Mouse (Mus musculus): ENCODE results near the gene Olfr1284. TPM values are rescaled to one million over a fixed set of nuclear protein-coding genes. Genes with fewer than 3 reads are reported as not detected.
"Not testable (repeated sequence)": the region's sequence is repeated elsewhere in the genome, so short reads cannot be mapped to it uniquely, and the experiment has no call there.

Olfr1284 gene
- total RNA-seq (2021): not detected
- long read RNA-seq, experiment 1: 0 reads
- long read RNA-seq, experiment 2: 0 reads

- no peak for DNase-seq
These were observed at the start of gene Olfr1284 for GRCm38 (mm10) chr2:111375222-111375621. Olfr1284 (plus strand) TSS chr2:111375522.

- no peak for DNase-seq
These were observed 49.1 kb upstream of the Olfr1284 start, which contains the start of gene Olfr1281 for GRCm38 (mm10) chr2:111326220-111326619. Olfr1281 (plus strand) TSS chr2:111326520.

GRCm38 (mm10) chr2:111333721-111334120 lies 41.6 kb upstream of the Olfr1284 start:
- not testable (repeated sequence) for DNase-seq

GRCm38 (mm10) chr2:111335976-111336375 lies 39.3 kb upstream of the Olfr1284 start, which contains the start of gene Olfr1282:
Olfr1282 (minus strand) TSS chr2:111336076.
- DNase-seq: no peak

GRCm38 (mm10) chr2:111366490-111366889 lies 8.8 kb upstream of the Olfr1284 start, which contains the start of gene Olfr1283:
Olfr1283 (plus strand) TSS chr2:111366790.
- no peak for DNase-seq

- no peak for DNase-seq
These were observed 47.6 kb downstream of the Olfr1284 start, which contains the start of gene Olfr1286 for GRCm38 (mm10) chr2:111422931-111423330. Olfr1286 (minus strand) TSS chr2:111423115.

Other genes starting within 250 kb of the Olfr1284 start
- not detected for gene Gm15130, start 222.6 kb upstream of the Olfr1284 start, total RNA-seq (2021)
- not detected for gene 4930430A15Rik, start 145.9 kb upstream of the Olfr1284 start, total RNA-seq (2021)
- not detected for gene Olfr1275, start 140.2 kb upstream of the Olfr1284 start, total RNA-seq (2021)
- gene Olfr1276, start 121.0 kb upstream of the Olfr1284 start, total RNA-seq (2021): not detected
- not detected for gene Olfr1277, start 101.4 kb upstream of the Olfr1284 start, total RNA-seq (2021)
- not detected for gene Olfr1278, start 85.4 kb upstream of the Olfr1284 start, total RNA-seq (2021)
- not detected for gene Olfr1279, start 74.9 kb upstream of the Olfr1284 start, total RNA-seq (2021)
- gene Olfr1280, start 61.5 kb upstream of the Olfr1284 start, total RNA-seq (2021): not detected
- not detected for gene Olfr1281, start 49.0 kb upstream of the Olfr1284 start, total RNA-seq (2021)
- not detected for gene Olfr1282, start 39.4 kb upstream of the Olfr1284 start, total RNA-seq (2021)
- not detected for gene Olfr1283, start 8.7 kb upstream of the Olfr1284 start, total RNA-seq (2021)
- not detected for gene Olfr1286, start 47.6 kb downstream of the Olfr1284 start, total RNA-seq (2021)
- not detected for gene Olfr1287, start 73.6 kb downstream of the Olfr1284 start, total RNA-seq (2021)
- gene Olfr1288, start 98.6 kb downstream of the Olfr1284 start, total RNA-seq (2021): not detected
- not detected for gene Olfr1289, start 105.3 kb downstream of the Olfr1284 start, total RNA-seq (2021)
- not detected for gene Olfr1290, start 118.3 kb downstream of the Olfr1284 start, total RNA-seq (2021)
- gene Olfr1291-ps1, start 121.7 kb downstream of the Olfr1284 start, total RNA-seq (2021): not detected
- gene Olfr1293-ps, start 149.7 kb downstream of the Olfr1284 start, total RNA-seq (2021): not detected
- gene Olfr1294, start 164.8 kb downstream of the Olfr1284 start, total RNA-seq (2021): not detected
- gene Olfr1295, start 194.2 kb downstream of the Olfr1284 start, total RNA-seq (2021): not detected

Data from adrenal gland, postnatal 36 days (tissue).